Mouse (Mus musculus) embryonic fibroblast, embryonic 13.5 days (primary cell): ENCODE results near the gene Gm14085. TPM values are rescaled to one million over a fixed set of nuclear protein-coding genes. Genes with fewer than 3 reads are reported as not detected.
"Not testable (repeated sequence)": the region's sequence is repeated elsewhere in the genome, so short reads cannot be mapped to it uniquely, and the experiment has no call there.

ENCODE experiments used
- H3K27ac ChIP-seq: 2 replicates; pipeline ENCODE4 v1.5.1; 2012; ENCODE audit warnings: low read length, control low read depth, inconsistent platforms; ENCODE audit not compliant: insufficient read depth
- H3K4me1 ChIP-seq: 2 replicates; pipeline ENCODE4 v1.6.1; 2011; ENCODE audit warnings: low read length; ENCODE audit not compliant: control insufficient read depth, insufficient read depth
- H3K4me3 ChIP-seq: 2 replicates; pipeline ENCODE4 v1.5.1; 2011; ENCODE audit warnings: mild to moderate bottlenecking, control low read depth, low read length; ENCODE audit not compliant: insufficient read depth
- CTCF ChIP-seq: IDR thresholded peaks from 2 replicates; pipeline ENCODE4 v1.5.1; 2011; ENCODE audit warnings: mild to moderate bottlenecking, control low read depth, low read length, moderate library complexity, borderline replicate concordance; ENCODE audit not compliant: insufficient read depth
- POLR2A ChIP-seq: IDR thresholded peaks from 2 replicates; pipeline ENCODE4 v1.6.1; 2011; ENCODE audit warnings: low read depth, mild to moderate bottlenecking, control low read depth, low read length, moderate library complexity
- polyA plus RNA-seq: library from polyadenylated mRNA; stranded (reverse); fragments of >200 nt; gene quantifications from 2 replicates; pipeline ENCODE4 v1.2.4, GENCODE M21; 2011; ENCODE audit warnings: low read depth; ENCODE audit not compliant: missing spikeins, insufficient read length

The Gm14085 gene
- polyA plus RNA-seq, 1 experiment: not detected

- no peaks in the 10 kb centered on the region for H3K4me1 ChIP-seq
- H3K27ac ChIP-seq: no peak overlapping the region
- TF ChIP-seq CTCF: no peak
- no peak for TF ChIP-seq POLR2A
- no peak overlapping the region for H3K4me3 ChIP-seq
Measured at GRCm38 (mm10) chr2:122486674-122487073, 1.9 kb downstream of the Gm14085 start.

- H3K27ac ChIP-seq, H3K4me3 ChIP-seq, H3K4me1 ChIP-seq: not testable (repeated sequence)
Measured at GRCm38 (mm10) chr2:122529696-122530095, 45.0 kb downstream of the Gm14085 start.

GRCm38 (mm10) chr2:122531290-122531689, 46.5 kb downstream of the Gm14085 start:
- Histone ChIP-seq H3K4me3 (no peak overlapping the region), H3K4me1 (no peaks in the 10 kb centered on the region), H3K27ac (no peak overlapping the region)
- TF ChIP-seq CTCF (no peak), POLR2A (no peak)

- no peak for TF ChIP-seq CTCF
- no peak for TF ChIP-seq POLR2A
- H3K27ac ChIP-seq: no peak overlapping the region
- H3K4me3 ChIP-seq: no peak overlapping the region
- H3K4me1 ChIP-seq: no peaks in the 10 kb centered on the region
Measured at GRCm38 (mm10) chr2:122531726-122532125, 47.0 kb downstream of the Gm14085 start.

- TF ChIP-seq POLR2A: no peak
- TF ChIP-seq CTCF: no peak
- no peak overlapping the region for H3K4me3 ChIP-seq
Measured at GRCm38 (mm10) chr2:122532136-122532801, 47.5 kb downstream of the Gm14085 start.

GRCm38 (mm10) chr2:122532802-122533186, 48.1 kb downstream of the Gm14085 start:
- Histone ChIP-seq H3K4me3 (no peak overlapping the region), H3K27ac (no peak overlapping the region), H3K4me1 (no peaks in the 10 kb centered on the region)
- TF ChIP-seq CTCF: no peak
- no peak for TF ChIP-seq POLR2A

More at GRCm38 (mm10) chr2:122532136-122532801, 47.5 kb downstream of the Gm14085 start:
- Histone ChIP-seq H3K27ac (no peak overlapping the region), H3K4me1 (no peaks in the 10 kb centered on the region)

- no peaks in the 10 kb centered on the region for H3K4me1 ChIP-seq
- no peak overlapping the region for H3K4me3 ChIP-seq
- no peak overlapping the region for H3K27ac ChIP-seq
- no peak for TF ChIP-seq CTCF
- no peak for TF ChIP-seq POLR2A
Measured at GRCm38 (mm10) chr2:122533378-122533777, 48.6 kb downstream of the Gm14085 start.

- H3K4me1 ChIP-seq: no peaks in the 10 kb centered on the region
- TF ChIP-seq CTCF (no peak), POLR2A (no peak)
- no peak overlapping the region for H3K4me3 ChIP-seq
- H3K27ac ChIP-seq: no peak overlapping the region
Measured at GRCm38 (mm10) chr2:122534671-122535070, 49.9 kb downstream of the Gm14085 start.

GRCm38 (mm10) chr2:122558317-122558716, 73.6 kb downstream of the Gm14085 start:
- TF ChIP-seq POLR2A (no peak), CTCF (peak; percentile 56; the same call in 1 of the 2 replicates)
- H3K4me3 ChIP-seq: no peak overlapping the region
- no peak overlapping the region for H3K27ac ChIP-seq
- H3K4me1 ChIP-seq: no peaks in the 10 kb centered on the region

GRCm38 (mm10) chr2:122561221-122561620, 76.5 kb downstream of the Gm14085 start:
- Histone ChIP-seq H3K4me1 (no peaks in the 10 kb centered on the region), H3K27ac (no peak overlapping the region), H3K4me3 (no peak overlapping the region)
- no peak for TF ChIP-seq POLR2A
- no peak for TF ChIP-seq CTCF
